Mouse (Mus musculus) cortical plate, adult 2 months (tissue): ENCODE data around the gene Elfn2.

Experiments
- CTCF ChIP-seq: fragments of 200-500 bp; IDR thresholded peaks from 2 replicates; pipeline ENCODE4 v1.5.1; 2011; ENCODE audit warnings: mild to moderate bottlenecking, control low read depth, low read length; ENCODE audit not compliant: insufficient read depth; ENCODE audit errors: extremely low read depth
- POLR2A ChIP-seq: fragments of 200-500 bp; IDR thresholded peaks from 2 replicates; pipeline ENCODE4 v1.6.1; 2011; ENCODE audit warnings: mild to moderate bottlenecking, low read length, control low read depth; ENCODE audit not compliant: insufficient read depth; ENCODE audit errors: extremely low read depth

- TF ChIP-seq CTCF (no peak), POLR2A (no peak)
Measured at GRCm38 (mm10) chr15:78700420-78700819, 18.2 kb downstream of the Elfn2 start.
